Mouse (Mus musculus): ENCODE measurements around the gene Trarg1. TPM values are rescaled to one million over a fixed set of nuclear protein-coding genes. Genes with fewer than 3 reads are reported as not detected.

The Trarg1 gene
- polyA plus RNA-seq, 1 experiment from 2014 or later: 0.15 TPM

DNA sequence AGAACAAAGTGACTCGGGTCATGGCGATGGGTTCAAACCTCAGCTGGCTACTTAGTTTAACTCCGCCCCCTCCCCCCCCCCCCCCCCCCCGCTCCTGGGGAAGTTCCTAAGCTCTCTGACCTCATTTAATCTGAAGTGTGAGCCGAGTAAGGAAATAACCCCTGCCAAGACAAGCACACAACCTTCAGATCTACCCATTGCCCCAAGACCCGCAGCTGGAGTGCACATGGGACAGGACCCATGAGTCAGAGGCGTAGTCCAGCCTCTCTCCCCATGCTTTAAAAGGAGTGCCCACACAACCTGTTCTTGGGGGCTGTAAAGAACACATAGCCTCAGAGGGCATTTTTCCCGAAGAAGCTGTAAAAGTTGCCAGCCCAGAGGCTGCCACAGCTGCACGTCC, 20.0 kb downstream of the Trarg1 start:
- Histone ChIP-seq H3K4me1 (no peaks in the 10 kb centered on the region), H3K4me3 (no peak overlapping the region), H3K27me3 (ENCODE audit: poor library complexity, severe bottlenecking) (no peaks in the 10 kb centered on the region; the same call in 1 of the 2 replicates), H3K36me3 (replicated peaks) (no peaks in the 10 kb centered on the region), H3K27ac (no peak overlapping the region), H3K9me3 (no peaks in the 10 kb centered on the region)
- DNase-seq (ENCODE audit: extremely low spot score, low spot score): no peak
- 65% methylated on average over 9 of the region's 9 CpGs for WGBS

DNA sequence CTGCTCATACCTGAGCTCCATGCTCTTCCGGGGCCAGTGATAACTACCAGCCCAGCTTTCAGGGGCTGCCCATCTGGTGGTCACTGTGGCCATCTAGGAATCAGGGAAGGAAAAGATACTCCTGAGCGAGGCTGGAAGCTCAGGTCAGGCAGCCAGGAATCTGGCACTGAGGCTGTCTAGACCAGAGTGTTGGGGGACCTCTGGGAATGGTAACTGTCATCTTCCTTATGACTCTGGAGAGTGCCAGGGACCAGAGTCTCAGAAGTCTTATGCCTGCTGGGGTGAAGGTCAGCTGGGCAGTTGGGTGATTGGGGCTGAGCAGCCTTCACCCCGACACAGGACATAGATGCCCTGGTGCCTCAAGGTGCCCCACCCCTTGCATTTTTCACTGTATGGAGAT, 28.0 kb downstream of the Trarg1 start:
- peaks cover 8% of the 10 kb centered on the region; the same call in 1 of the 2 replicates for H3K9me3 ChIP-seq
- no peak overlapping the region for H3K27ac ChIP-seq
- DNase-seq (ENCODE audit: extremely low spot score, low spot score): no peak
- H3K27me3 ChIP-seq (ENCODE audit: poor library complexity, severe bottlenecking): no peaks in the 10 kb centered on the region
- peaks cover 16% of the 10 kb centered on the region for H3K4me1 ChIP-seq
- WGBS: 87% methylated on average over 3 of the region's 3 CpGs
- H3K36me3 ChIP-seq (replicated peaks): no peaks in the 10 kb centered on the region
- H3K4me3 ChIP-seq: no peak overlapping the region

DNA sequence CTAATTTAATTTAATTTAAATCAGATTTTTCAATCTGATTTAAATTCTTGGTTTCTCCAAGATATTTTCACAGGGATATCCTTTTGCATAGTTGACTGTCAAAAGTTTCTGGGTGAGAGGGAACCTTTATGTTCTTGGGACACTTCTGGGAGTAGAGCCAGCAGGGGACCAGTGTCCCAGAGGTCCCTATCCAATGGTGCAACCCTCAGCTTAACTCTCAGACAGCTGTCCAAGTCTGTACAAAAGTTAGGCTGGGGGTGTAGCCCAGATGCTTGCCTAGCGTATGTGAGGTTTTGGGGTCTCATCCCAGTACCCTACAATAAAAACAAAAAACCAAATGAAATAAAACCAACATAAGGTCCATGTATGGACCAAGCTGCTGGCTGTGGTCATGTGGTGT, 28.5 kb downstream of the Trarg1 start:
- no peak for DNase-seq (ENCODE audit: extremely low spot score, low spot score)
- Histone ChIP-seq H3K27me3 (ENCODE audit: poor library complexity, severe bottlenecking) (no peaks in the 10 kb centered on the region), H3K27ac (no peak overlapping the region), H3K4me1 (peaks cover 16% of the 10 kb centered on the region), H3K9me3 (peaks cover 8% of the 10 kb centered on the region; the same call in 1 of the 2 replicates), H3K36me3 (replicated peaks) (no peaks in the 10 kb centered on the region), H3K4me3 (no peak overlapping the region)
- WGBS: 89% methylated on average over 1 of the region's 1 CpGs

DNA sequence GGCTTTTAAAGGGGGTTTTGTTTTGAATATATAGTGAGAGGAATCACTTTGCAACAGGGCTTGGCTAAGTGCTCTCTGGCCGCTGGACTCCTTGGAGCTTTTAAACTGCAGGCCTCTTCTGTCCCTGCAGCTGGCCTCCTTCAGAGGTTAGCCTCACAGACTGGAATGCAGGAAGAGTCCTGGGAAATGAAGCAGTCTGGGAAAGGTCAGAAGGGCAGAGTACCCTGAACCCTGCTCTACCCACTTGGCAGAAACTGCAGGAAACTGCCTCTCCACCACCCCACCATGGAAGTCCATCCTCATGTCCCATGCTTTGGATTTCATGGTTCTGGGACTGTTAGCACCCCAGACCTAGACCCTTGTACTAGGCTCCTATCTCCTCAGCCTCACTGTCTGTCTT, 29.3 kb downstream of the Trarg1 start:
- Histone ChIP-seq H3K36me3 (replicated peaks) (no peaks in the 10 kb centered on the region), H3K27me3 (ENCODE audit: poor library complexity, severe bottlenecking) (no peaks in the 10 kb centered on the region), H3K4me3 (no peak overlapping the region), H3K4me1 (peaks cover 16% of the 10 kb centered on the region), H3K27ac (peak overlapping the region; percentile 45; the same call in 1 of the 2 replicates), H3K9me3 (peaks cover 8% of the 10 kb centered on the region; the same call in 1 of the 2 replicates)
- no peak for DNase-seq (ENCODE audit: extremely low spot score, low spot score)
- 50% methylated on average over 1 of the region's 1 CpGs for WGBS

DNA sequence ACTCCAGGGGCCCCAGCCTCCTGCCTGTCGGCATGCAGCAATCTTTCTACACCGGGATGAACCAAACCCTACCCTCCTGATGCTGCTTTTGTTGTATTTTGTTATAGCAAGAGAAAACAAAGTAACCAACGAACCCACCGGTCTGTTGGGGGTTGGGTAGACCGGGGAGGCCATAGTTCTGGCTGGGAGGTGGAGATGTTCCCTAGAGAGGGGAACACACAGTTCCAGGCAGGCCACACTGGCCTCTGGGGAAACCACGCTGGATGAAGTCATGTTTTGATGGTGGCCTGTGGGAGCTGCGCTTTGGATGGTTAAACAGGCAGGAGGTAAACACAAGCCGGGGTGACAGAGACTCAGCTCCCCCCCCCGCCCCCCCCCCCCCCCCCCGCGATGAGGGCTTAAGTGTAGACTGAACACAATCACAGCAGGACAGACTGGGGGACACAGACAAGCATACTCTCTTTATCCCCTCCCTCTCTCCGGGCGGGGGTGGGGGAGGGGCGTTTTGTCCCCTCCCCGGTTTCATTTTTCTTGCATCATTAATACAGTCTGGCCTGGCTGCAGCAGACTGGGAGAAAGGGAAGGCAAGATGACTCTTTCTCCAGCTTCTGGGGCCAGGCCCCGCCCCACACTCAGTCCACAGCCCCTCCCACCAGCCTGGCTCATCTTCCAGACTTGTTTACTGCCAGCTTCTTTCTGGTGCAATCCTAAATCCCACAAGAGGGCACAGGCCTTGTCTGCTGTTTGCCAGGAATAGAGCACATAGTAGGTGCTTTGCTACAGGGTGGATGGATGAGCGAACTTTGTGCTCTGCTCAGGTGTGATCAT, 30.2 kb downstream of the Trarg1 start:
- Histone ChIP-seq H3K27me3 (ENCODE audit: poor library complexity, severe bottlenecking) (no peaks in the 10 kb centered on the region), H3K4me3 (no peak overlapping the region), H3K9me3 (peaks cover 8% of the 10 kb centered on the region; the same call in 1 of the 2 replicates), H3K27ac (peak overlapping the region; percentile 45), H3K4me1 (peaks cover 16% of the 10 kb centered on the region), H3K36me3 (replicated peaks) (no peaks in the 10 kb centered on the region)
- 26% methylated on average over 15 of the region's 17 CpGs for WGBS
- DNase-seq (ENCODE audit: extremely low spot score, low spot score): no peak

DNA sequence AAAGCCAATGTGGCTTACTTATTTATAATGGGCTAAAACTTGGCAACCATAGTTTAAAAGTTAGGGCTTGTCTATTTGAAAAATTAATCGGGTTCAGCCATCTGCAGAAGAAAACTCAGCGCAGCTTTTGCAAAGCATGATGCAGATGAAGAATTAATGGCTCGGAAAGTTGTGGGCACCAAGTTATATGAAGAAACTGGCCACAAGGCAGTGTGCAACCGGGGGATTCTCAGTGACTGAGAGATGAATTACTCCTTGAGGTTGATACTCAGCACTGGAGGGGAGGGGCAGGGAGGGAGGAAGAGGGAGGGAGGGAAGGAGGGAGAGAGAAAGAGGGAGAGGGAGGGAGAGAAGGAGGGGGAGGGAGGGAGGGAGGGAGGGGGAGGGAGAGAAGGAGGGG, 37.4 kb downstream of the Trarg1 start:
- Histone ChIP-seq H3K9me3 (no peaks in the 10 kb centered on the region), H3K4me3 (no peak overlapping the region), H3K4me1 (no peaks in the 10 kb centered on the region; the same call in 1 of the 2 replicates), H3K27me3 (ENCODE audit: poor library complexity, severe bottlenecking) (no peaks in the 10 kb centered on the region), H3K36me3 (replicated peaks) (no peaks in the 10 kb centered on the region), H3K27ac (no peak overlapping the region)
- 79% methylated on average over 4 of the region's 4 CpGs for WGBS
- DNase-seq (ENCODE audit: extremely low spot score, low spot score): no peak

DNA sequence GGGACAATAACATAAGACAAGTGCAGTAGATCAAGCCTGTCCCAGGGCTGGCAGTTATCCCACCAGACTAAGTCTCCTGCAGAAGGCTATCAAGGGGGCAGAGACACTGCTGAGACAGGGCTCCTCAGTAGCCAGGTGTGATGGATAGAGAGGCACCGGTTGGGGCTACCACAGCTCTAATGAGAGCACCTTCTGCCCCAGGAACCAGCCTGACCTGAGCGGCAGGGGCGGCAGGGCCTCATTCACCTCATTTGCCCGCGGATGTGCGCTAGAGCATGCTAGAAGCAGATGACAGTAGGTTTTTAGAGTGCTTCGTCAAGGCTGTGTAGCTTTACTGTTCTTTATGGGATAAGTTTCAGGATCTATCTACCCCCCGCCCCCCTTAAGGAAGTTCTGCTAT, 44.3 kb downstream of the Trarg1 start:
- no peak overlapping the region for H3K27ac ChIP-seq
- 84% methylated on average over 8 of the region's 8 CpGs for WGBS
- no peaks in the 10 kb centered on the region; the same call in 1 of the 2 replicates for H3K4me1 ChIP-seq
- no peaks in the 10 kb centered on the region for H3K9me3 ChIP-seq
- H3K4me3 ChIP-seq: no peak overlapping the region
- no peaks in the 10 kb centered on the region for H3K27me3 ChIP-seq (ENCODE audit: poor library complexity, severe bottlenecking)
- DNase-seq (ENCODE audit: extremely low spot score, low spot score): no peak
- H3K36me3 ChIP-seq (replicated peaks): peaks cover 18% of the 10 kb centered on the region

DNA sequence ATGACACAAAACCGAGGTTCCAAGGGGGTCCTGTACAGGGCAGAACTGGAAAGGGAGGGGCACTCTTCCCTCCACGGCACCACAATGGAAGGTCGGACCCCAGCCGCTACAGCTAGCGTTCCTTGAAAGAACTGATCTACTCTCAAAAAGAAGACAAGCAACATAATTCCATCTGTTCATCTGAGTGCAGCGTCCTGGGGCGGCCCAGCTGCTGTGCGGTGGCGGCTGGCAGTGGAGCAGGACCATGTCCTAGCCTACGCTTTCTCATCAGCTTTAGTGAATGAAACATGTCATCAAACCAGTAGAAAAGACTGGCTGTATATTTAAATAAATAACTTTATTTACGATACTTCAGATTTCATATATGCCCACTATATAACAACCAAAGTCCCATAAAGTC, 48.5 kb downstream of the Trarg1 start:
- Histone ChIP-seq H3K9me3 (no peaks in the 10 kb centered on the region), H3K4me3 (no peak overlapping the region), H3K36me3 (replicated peaks) (peaks cover 54% of the 10 kb centered on the region), H3K4me1 (no peaks in the 10 kb centered on the region), H3K27ac (no peak overlapping the region), H3K27me3 (ENCODE audit: poor library complexity, severe bottlenecking) (no peaks in the 10 kb centered on the region)
- WGBS: 90% methylated on average over 11 of the region's 11 CpGs
- DNase-seq (ENCODE audit: extremely low spot score, low spot score): no peak

DNA sequence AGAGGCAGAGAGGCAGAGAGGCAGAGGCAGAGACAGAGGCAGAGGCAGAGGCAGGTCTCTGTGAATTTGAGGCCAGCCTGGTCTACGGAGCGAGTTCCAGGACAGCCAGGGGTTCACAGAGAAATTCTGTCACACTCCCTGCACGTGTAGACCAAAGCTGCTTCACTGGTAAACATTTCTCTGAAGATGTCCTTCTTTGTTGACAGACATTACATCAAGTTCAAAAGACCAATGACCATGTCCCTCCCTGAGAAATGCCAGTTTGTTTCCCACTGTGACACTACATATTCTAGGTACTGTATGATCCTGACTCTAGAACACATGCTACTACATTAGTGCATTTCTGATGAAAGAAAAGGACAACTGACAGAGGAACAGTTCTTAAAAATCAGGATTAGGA, 51.0 kb downstream of the Trarg1 start:
- Histone ChIP-seq H3K4me1 (peaks cover 4% of the 10 kb centered on the region; the same call in 1 of the 2 replicates), H3K4me3 (no peak overlapping the region), H3K9me3 (no peaks in the 10 kb centered on the region), H3K27ac (no peak overlapping the region; the same call in 1 of the 2 replicates), H3K27me3 (ENCODE audit: poor library complexity, severe bottlenecking) (no peaks in the 10 kb centered on the region), H3K36me3 (replicated peaks) (peaks cover 78% of the 10 kb centered on the region)
- DNase-seq (ENCODE audit: extremely low spot score, low spot score): no peak
- WGBS: 87% methylated on average over 3 of the region's 3 CpGs

DNA sequence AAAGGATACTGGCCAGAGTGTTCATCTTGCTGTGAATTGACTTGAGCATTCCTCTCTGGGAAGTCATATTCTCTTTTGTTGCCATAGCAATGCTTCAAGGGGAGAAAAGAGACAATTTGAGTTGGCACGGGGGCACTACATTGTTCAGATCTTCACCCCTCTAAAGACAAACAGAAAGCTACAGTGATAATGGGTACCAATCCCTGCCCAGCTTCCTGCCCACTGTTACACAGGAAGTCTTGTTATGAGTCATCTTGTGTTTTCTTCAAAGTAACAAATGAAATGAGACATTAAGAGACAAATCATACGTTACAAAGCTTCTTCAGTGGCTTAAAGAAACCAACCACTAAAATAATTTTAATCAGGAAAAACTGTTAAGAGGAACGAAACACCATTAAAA, 55.0 kb downstream of the Trarg1 start:
- H3K9me3 ChIP-seq: no peaks in the 10 kb centered on the region
- no peaks in the 10 kb centered on the region for H3K27me3 ChIP-seq (ENCODE audit: poor library complexity, severe bottlenecking)
- H3K36me3 ChIP-seq (replicated peaks): peaks cover 72% of the 10 kb centered on the region
- H3K27ac ChIP-seq: no peak overlapping the region
- no peak overlapping the region for H3K4me3 ChIP-seq
- no peak for DNase-seq (ENCODE audit: extremely low spot score, low spot score)
- WGBS: 81% methylated on average over 3 of the region's 3 CpGs
- peaks cover 4% of the 10 kb centered on the region; the same call in 1 of the 2 replicates for H3K4me1 ChIP-seq

DNA sequence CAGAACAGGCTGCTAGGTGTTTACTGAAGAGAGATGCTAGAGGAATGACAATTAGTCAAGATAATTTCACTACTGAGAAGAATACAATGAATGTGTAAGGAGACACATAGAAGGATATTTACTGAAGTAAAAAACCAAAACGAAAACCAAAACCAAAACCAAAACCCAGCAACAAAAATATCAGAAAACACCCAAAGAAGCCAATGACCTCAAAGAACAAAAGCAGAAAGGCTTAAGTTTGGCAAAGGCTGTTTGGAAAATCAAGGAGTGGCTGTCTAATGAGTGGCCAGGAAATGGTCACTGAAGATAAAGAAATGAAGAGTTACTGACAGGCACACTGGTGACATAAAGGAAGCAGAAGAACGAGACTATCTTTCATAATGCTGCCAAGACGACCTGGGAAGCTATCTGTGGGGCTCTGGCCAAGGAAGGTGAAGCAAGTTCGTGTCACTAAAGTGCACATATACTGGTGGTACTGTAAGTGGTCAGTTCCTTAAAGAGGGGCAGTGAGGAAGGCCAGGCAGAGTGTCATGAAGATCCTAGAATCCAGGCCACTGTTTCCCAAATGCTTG, 56.2 kb downstream of the Trarg1 start:
- no peak for DNase-seq (ENCODE audit: extremely low spot score, low spot score)

DNA sequence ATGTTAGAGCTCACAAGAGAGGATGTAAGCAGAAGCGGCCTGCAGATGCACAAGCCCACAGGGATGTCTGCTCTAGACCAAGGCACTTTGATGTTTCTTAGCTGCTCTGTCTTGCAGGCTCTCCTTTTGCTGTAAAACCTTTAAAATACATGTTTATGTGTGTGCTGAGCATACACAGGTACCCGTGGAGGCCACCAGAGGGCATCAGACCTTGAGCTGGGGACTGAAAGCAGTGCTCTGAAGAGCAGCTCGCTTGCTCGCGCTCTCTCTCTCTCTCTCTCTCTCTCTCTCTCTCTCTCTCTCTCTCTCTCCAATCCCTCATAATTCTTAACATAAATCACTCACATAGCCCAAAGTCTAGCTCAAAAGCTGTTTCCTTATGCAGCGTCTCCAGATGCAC, 59.5 kb downstream of the Trarg1 start:
- DNase-seq (ENCODE audit: extremely low spot score, low spot score): no peak
- 75% methylated on average over 6 of the region's 6 CpGs for WGBS
- Histone ChIP-seq H3K9me3 (no peaks in the 10 kb centered on the region), H3K4me3 (no peak overlapping the region), H3K27ac (no peak overlapping the region), H3K4me1 (peaks cover 4% of the 10 kb centered on the region; the same call in 1 of the 2 replicates), H3K36me3 (replicated peaks) (peaks cover 58% of the 10 kb centered on the region), H3K27me3 (ENCODE audit: poor library complexity, severe bottlenecking) (no peaks in the 10 kb centered on the region)

More for the DNA sequence above, 56.2 kb downstream of the Trarg1 start:
- H3K27me3 ChIP-seq (ENCODE audit: poor library complexity, severe bottlenecking): no peaks in the 10 kb centered on the region
- H3K36me3 ChIP-seq (replicated peaks): peaks cover 60% of the 10 kb centered on the region
- no peak overlapping the region for H3K4me3 ChIP-seq
- no peak overlapping the region for H3K27ac ChIP-seq
- no peaks in the 10 kb centered on the region for H3K9me3 ChIP-seq
- H3K4me1 ChIP-seq: peaks cover 4% of the 10 kb centered on the region; the same call in 1 of the 2 replicates
- WGBS: 81% methylated on average over 4 of the region's 4 CpGs

DNA sequence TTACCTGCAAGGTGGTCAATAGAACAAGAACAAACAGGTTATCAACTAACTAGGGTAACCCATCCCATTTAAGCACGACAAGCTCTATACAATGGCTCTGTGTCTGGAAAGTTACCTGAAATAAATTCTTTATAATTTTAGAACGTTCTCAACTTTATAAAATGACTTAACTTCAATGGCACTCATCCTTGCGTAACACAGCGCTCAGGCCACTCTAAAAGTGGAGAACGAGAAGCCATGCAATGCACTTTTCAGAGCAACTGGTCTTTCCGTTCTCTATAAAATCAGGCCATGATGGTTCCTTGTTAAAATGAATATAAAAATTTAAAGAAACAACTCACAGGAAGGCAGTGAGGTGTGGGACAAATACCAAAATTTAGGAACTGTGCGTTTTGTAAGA, 62.9 kb downstream of the Trarg1 start:
- Histone ChIP-seq H3K27ac (no peak overlapping the region), H3K4me1 (no peaks in the 10 kb centered on the region), H3K36me3 (replicated peaks) (peaks cover 58% of the 10 kb centered on the region), H3K27me3 (ENCODE audit: poor library complexity, severe bottlenecking) (no peaks in the 10 kb centered on the region), H3K9me3 (no peaks in the 10 kb centered on the region), H3K4me3 (no peak overlapping the region)
- WGBS: 94% methylated on average over 7 of the region's 7 CpGs
- no peak for DNase-seq (ENCODE audit: extremely low spot score, low spot score)

Data from forebrain, embryonic 10.5 days (tissue).